ENCODE assay signal across 9 mouse cellular contexts in the genomic region with DNA sequence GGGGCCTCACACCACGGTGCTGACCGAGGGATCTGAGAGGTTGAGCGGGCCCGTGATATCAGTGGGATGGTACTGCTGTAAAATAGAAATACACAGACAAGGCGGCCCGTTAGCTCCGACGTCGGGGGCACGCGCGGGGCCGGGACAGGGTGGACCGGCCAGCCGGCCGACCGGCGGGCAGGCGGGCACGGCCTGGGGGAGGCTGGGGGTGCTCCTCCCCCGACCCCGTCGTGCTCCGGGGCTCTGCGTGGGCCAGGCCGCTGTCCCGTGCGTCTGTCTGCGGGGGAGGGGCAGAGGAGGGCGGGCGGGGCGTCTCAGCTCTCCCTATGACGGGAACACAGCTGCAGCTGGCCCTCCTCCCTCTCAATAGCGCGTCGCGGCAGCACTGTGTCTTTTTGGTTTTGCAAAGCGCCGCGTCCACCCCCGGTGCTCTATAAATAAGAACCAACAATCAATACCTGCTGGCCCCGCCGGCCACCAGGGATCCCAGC. TPM values are rescaled to one million over a fixed set of nuclear protein-coding genes. Genes with fewer than 3 reads are reported as not detected.
DNase-seq lines count a peak whose midpoint lies in the region; ATAC-seq and TF ChIP-seq lines count a peak whose summit lies in the region.
"Had no signal": no experiment of that assay in that cellular context is flagged by ENCODE, and none has a peak within 500 bp of the region (broad histone marks: within the 10 kb centered on the region; RNA-seq: fewer than 3 reads in every experiment).

No protein-coding gene starts in this region.

- peaks cover 11% of the 10 kb centered on the region; the same call in 1 of the 2 replicates for H3K27me3 ChIP-seq in ES-Bruce4 (ENCODE audit: control insufficient read depth, insufficient read depth, low read length, poor library complexity, severe bottlenecking)
- H3K27me3 ChIP-seq in heart, embryonic 13.5 days (replicated peaks), result peaks cover 100% of the 10 kb centered on the region
- H3K27me3 ChIP-seq in midbrain, embryonic 16.5 days (ENCODE audit: control insufficient read depth, insufficient read depth, low read depth, low read length), result peaks cover 62% of the 10 kb centered on the region

- H3K9ac ChIP-seq in ES-Bruce4 (ENCODE audit: low read depth, poor library complexity, severe bottlenecking), result 0 out of 2 replicates have a peak overlapping the region, but pooled peaks have one; percentile 9
- peak overlapping the region; percentile 62 for H3K9ac ChIP-seq in heart, embryonic 13.5 days
- no peak overlapping the region for H3K9ac ChIP-seq in midbrain, embryonic 16.5 days (ENCODE audit: low read depth, low read length)

- peak overlapping the region; percentile 22; the same call in 1 of the 2 replicates for H3K4me3 ChIP-seq in ES-Bruce4 (ENCODE audit: low read depth, low read length)
- H3K4me3 ChIP-seq in heart, embryonic 13.5 days, result peak overlapping the region; percentile 45
- H3K4me3 ChIP-seq in midbrain, embryonic 16.5 days (ENCODE audit: low read depth, low read length), result peak overlapping the region; percentile 20
- H3K4me3 ChIP-seq: erythroblast, embryonic 14.5 days had no signal

- TF ChIP-seq CTCF in ES-Bruce4 (IDR thresholded peaks at IDR 0.05; ENCODE audit: low read depth, low read length), result no peak

- WGBS in heart, embryonic 13.5 days, result 9% methylated on average over 38 of the region's 43 CpGs
- 6% methylated on average over 39 of the region's 43 CpGs for WGBS in midbrain, embryonic 16.5 days

- peak overlapping the region; percentile 67 for H3K4me2 ChIP-seq in heart, embryonic 13.5 days
- peak overlapping the region; percentile 29; the same call in 1 of the 2 replicates for H3K4me2 ChIP-seq in midbrain, embryonic 16.5 days (ENCODE audit: low read length)

- no peak for TF ChIP-seq POLR2A in ES-Bruce4 (IDR thresholded peaks at IDR 0.05; ENCODE audit: insufficient read depth, low read length)

- no peak for TF ChIP-seq EP300 in ES-Bruce4 (IDR thresholded peaks at IDR 0.05; ENCODE audit: insufficient read depth, low read depth, low read length)

- no peak for ATAC-seq in heart, embryonic 13.5 days (ENCODE audit: extremely low read depth, insufficient number of reproducible peaks, low FRiP score, low TSS enrichment)
- no peak for ATAC-seq in midbrain, embryonic 16.5 days

- no peaks in the 10 kb centered on the region for H3K36me3 ChIP-seq in ES-Bruce4 (ENCODE audit: control insufficient read depth, insufficient read depth, low read length, poor library complexity, severe bottlenecking)
- no peaks in the 10 kb centered on the region for H3K36me3 ChIP-seq in heart, embryonic 13.5 days
- H3K36me3 ChIP-seq in midbrain, embryonic 16.5 days (ENCODE audit: control insufficient read depth, insufficient read depth, low read length), result peaks cover 27% of the 10 kb centered on the region

- peak; percentile 55 for DNase-seq in cerebellum, adult 9-10 months
- no peak for DNase-seq in cerebellum, postnatal 4 days (ENCODE audit: low spot score in 2 of 2)
- DNase-seq in left cerebral cortex, postnatal 36 days (ENCODE audit: low spot score in 2 of 2), result peak; percentile 59 to 60
- DNase-seq in urinary bladder, postnatal 14 days (ENCODE audit: low spot score), result no peak
- no peak for DNase-seq in B cell, adult 2 months

- no peaks in the 10 kb centered on the region for H3K9me3 ChIP-seq in ES-Bruce4 (replicated peaks; ENCODE audit: control insufficient read depth, insufficient read depth, low read length, poor library complexity, severe bottlenecking)
- H3K9me3 ChIP-seq in heart, embryonic 13.5 days, result no peaks in the 10 kb centered on the region
- no peaks in the 10 kb centered on the region for H3K9me3 ChIP-seq in midbrain, embryonic 16.5 days (replicated peaks; ENCODE audit: control insufficient read depth, low read length, poor library complexity, severe bottlenecking)

- intact Hi-C loops in left cerebral cortex, postnatal 36 days (cut with DNase I), result no loop called here

- no peaks in the 10 kb centered on the region for H3K4me1 ChIP-seq in ES-Bruce4 (ENCODE audit: control insufficient read depth, insufficient read depth, low read length)
- peaks cover 37% of the 10 kb centered on the region for H3K4me1 ChIP-seq in heart, embryonic 13.5 days
- peaks cover 23% of the 10 kb centered on the region for H3K4me1 ChIP-seq in midbrain, embryonic 16.5 days (ENCODE audit: control insufficient read depth, insufficient read depth, low read length)

- no peak overlapping the region for H3K27ac ChIP-seq in ES-Bruce4 (ENCODE audit: insufficient read depth, low read length)
- H3K27ac ChIP-seq in heart, embryonic 13.5 days (replicated peaks), result no peak overlapping the region
- no peak overlapping the region for H3K27ac ChIP-seq in midbrain, embryonic 16.5 days (ENCODE audit: low read length)

RNA-seq across cellular contexts. Expression of a gene that starts 2.4 kb away (rescaled TPM):
- polyA plus RNA-seq in ES-Bruce4 (2011; ENCODE audit: insufficient read depth, insufficient read length, low read depth, missing spikeins), result not detected in 2 replicates
- polyA plus RNA-seq in heart, embryonic 13.5 days (2015; fragmentation: Nextera tagmentation; extraction: Ambion mirVana), result not detected in 2 replicates
- total RNA-seq in left cerebral cortex, postnatal 36 days (2021), result not detected
- polyA plus RNA-seq in midbrain, embryonic 16.5 days (2015; fragmentation: Nextera tagmentation; extraction: Ambion mirVana), result not detected in 2 replicates
- polyA plus RNA-seq: erythroblast, embryonic 14.5 days had no signal

RNA-seq across cellular contexts. Expression of a gene that starts 4.2 kb away (rescaled TPM):
- polyA plus RNA-seq in ES-Bruce4 (2011; ENCODE audit: insufficient read depth, insufficient read length, low read depth, missing spikeins), result not detected in 2 replicates
- not detected in 2 replicates for polyA plus RNA-seq in heart, embryonic 13.5 days (2015; fragmentation: Nextera tagmentation; extraction: Ambion mirVana)
- not detected for total RNA-seq in left cerebral cortex, postnatal 36 days (2021)
- not detected in 2 replicates for polyA plus RNA-seq in midbrain, embryonic 16.5 days (2015; fragmentation: Nextera tagmentation; extraction: Ambion mirVana)
- polyA plus RNA-seq: erythroblast, embryonic 14.5 days had no signal

RNA-seq across cellular contexts. Expression of a gene that starts 19.8 kb away (rescaled TPM):
- 72.4 and 76.0 TPM in 2 replicates for polyA plus RNA-seq in ES-Bruce4 (2011; ENCODE audit: insufficient read depth, insufficient read length, low read depth, missing spikeins)
- 77.3 and 82.5 TPM in 2 replicates for polyA plus RNA-seq in heart, embryonic 13.5 days (2015; fragmentation: Nextera tagmentation; extraction: Ambion mirVana)
- total RNA-seq in left cerebral cortex, postnatal 36 days (2021), result 10 to 100 TPM; 78.9 to 82.8 TPM
- polyA plus RNA-seq in midbrain, embryonic 16.5 days (2015; fragmentation: Nextera tagmentation; extraction: Ambion mirVana), result 141 and 144 TPM in 2 replicates

RNA-seq across cellular contexts. Expression of a gene that starts 19.9 kb away (rescaled TPM):
- polyA plus RNA-seq in ES-Bruce4 (2011; ENCODE audit: insufficient read depth, insufficient read length, low read depth, missing spikeins), result 47.4 and 49.1 TPM in 2 replicates
- 144 and 158 TPM in 2 replicates for polyA plus RNA-seq in heart, embryonic 13.5 days (2015; fragmentation: Nextera tagmentation; extraction: Ambion mirVana)
- total RNA-seq in left cerebral cortex, postnatal 36 days (2021), result 10 to 100 TPM; 60.1 to 68.3 TPM
- 172 and 175 TPM in 2 replicates for polyA plus RNA-seq in midbrain, embryonic 16.5 days (2015; fragmentation: Nextera tagmentation; extraction: Ambion mirVana)

RNA-seq across cellular contexts. Expression of a gene that starts 26.9 kb away (rescaled TPM):
- 2.7 and 4.2 TPM in 2 replicates for polyA plus RNA-seq in ES-Bruce4 (2011; ENCODE audit: insufficient read depth, insufficient read length, low read depth, missing spikeins)
- 0.09 and 0.16 TPM in 2 replicates for polyA plus RNA-seq in heart, embryonic 13.5 days (2015; fragmentation: Nextera tagmentation; extraction: Ambion mirVana)
- 100 to 1,000 TPM; 451 to 471 TPM for total RNA-seq in left cerebral cortex, postnatal 36 days (2021)
- polyA plus RNA-seq in midbrain, embryonic 16.5 days (2015; fragmentation: Nextera tagmentation; extraction: Ambion mirVana), result 44.0 and 52.7 TPM in 2 replicates
- polyA plus RNA-seq: erythroblast, embryonic 14.5 days had no signal

Comparison
In these comparisons a context has a peak if more than half of its experiments do, and no peak if none do; other contexts are left out.
1. DNase-seq: peak in cerebellum, adult 9-10 months (single experiment) and left cerebral cortex, postnatal 36 days (2 of 2); none in cerebellum, postnatal 4 days (0 of 2), urinary bladder, postnatal 14 days (single experiment) and B cell, adult 2 months (0 of 2).
2. Peak in every context shown above with its lines, with median percentiles within 50 percentile points of each other: H3K4me3 ChIP-seq.